Mouse (Mus musculus) limb, embryonic 11.5 days (tissue): ENCODE measurements at regions not wholly inside any gene's neighbourhood (a gene's known extent, or its start where the extent isn't known, plus 50 kb on each side); places are given as distances from the start of the nearest gene placed in this dataset.

Source experiments
- ATAC-seq: fragments of 200-750 bp; cut with Nextera tagmentation; 2 replicates; pipeline ENCODE4 v1.8.0; 2017; ENCODE audit warnings: low read depth; ENCODE audit not compliant: insufficient number of reproducible peaks, low FRiP score, low TSS enrichment
- DNase-seq: peaks from one replicate; pipeline ENCODE4 v3.0.0-alpha.2; 2015; ENCODE audit warnings: low spot score
- H3K27ac ChIP-seq: fragments of 300-500 bp; sonication (generic); replicated peaks from 2 replicates; pipeline ENCODE4 v1.5.1; 2014; ENCODE audit warnings: low read depth, mild to moderate bottlenecking, low read length
- H3K27me3 ChIP-seq: fragments of 300-500 bp; sonication (generic); 2 replicates; pipeline ENCODE4 v1.6.1; 2014; ENCODE audit warnings: mild to moderate bottlenecking, low read length, mixed read lengths; ENCODE audit not compliant: control insufficient read depth, insufficient read depth
- H3K36me3 ChIP-seq: fragments of 300-500 bp; sonication (generic); 2 replicates; pipeline ENCODE4 v1.6.1; 2014; ENCODE audit warnings: mild to moderate bottlenecking, low read length, moderate library complexity, mixed read lengths; ENCODE audit not compliant: control insufficient read depth, insufficient read depth
- H3K4me1 ChIP-seq: fragments of 300-500 bp; sonication (generic); 2 replicates; pipeline ENCODE4 v1.6.1; 2014; ENCODE audit warnings: low read length, mixed read lengths; ENCODE audit not compliant: control insufficient read depth, insufficient read depth
- H3K4me2 ChIP-seq: fragments of 300-500 bp; sonication (generic); 2 replicates; pipeline ENCODE4 v1.6.1; 2014; ENCODE audit warnings: low read depth, mild to moderate bottlenecking, moderate library complexity; ENCODE audit not compliant: severe bottlenecking
- H3K4me3 ChIP-seq: fragments of 300-500 bp; sonication (generic); 2 replicates; pipeline ENCODE4 v1.5.1; 2014; ENCODE audit warnings: low read depth, low read length
- H3K9ac ChIP-seq: fragments of 300-500 bp; sonication (generic); 2 replicates; pipeline ENCODE4 v1.6.1; 2014; ENCODE audit warnings: mild to moderate bottlenecking, low read length
- H3K9me3 ChIP-seq: fragments of 300-500 bp; sonication (generic); 2 replicates; pipeline ENCODE4 v1.6.1; 2016; ENCODE audit warnings: low read length; ENCODE audit not compliant: control insufficient read depth
- WGBS: fragments of 180-500 bp; shearing (Covaris S2); extraction: QIAGEN DNeasy Blood & Tissue Kit; methylation state at CpG from one replicate; pipeline ENCODE4 v1.1.7; 2014; 5-methylcytosine and 5-hydroxymethylcytosine counted together

DNA sequence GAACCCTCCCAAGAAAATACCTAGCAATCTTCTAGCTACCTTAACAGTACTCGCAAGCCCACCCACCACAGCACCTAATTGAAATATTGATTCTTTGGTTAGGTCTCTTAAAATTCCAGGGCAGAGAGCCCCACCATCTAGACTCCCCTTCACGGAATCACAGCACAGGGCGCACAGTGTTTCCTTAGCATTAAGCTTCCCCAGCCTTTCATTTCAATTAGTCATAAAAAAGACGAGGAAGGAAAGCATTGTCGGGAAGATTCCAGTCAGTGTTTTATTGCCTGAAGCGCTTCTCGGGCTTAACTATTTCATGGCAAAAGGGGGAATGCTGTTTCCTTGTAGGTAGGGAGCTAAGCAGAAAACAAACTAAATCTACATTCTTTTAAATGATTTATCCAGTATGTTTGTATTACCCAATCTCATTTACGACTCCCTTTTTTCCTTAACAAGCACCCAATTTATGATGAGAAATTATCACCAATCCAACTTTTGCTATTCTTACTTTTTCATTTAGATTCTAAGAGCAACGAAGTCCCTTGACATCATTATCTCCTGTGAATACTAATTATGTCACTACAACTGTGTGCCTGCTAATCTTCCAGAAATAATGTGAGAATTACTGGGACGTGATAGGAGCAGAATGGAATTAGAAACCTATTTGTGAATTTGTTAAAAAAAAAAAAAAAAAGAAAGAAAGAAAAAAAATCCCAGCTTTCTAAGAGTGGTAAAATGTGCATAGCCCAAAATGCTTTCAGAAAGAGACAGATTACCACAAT, 312.6 kb downstream of the Qdpr start:
- Histone ChIP-seq H3K4me1 (no peaks in the 10 kb centered on the region), H3K27me3 (no peaks in the 10 kb centered on the region), H3K9me3 (no peaks in the 10 kb centered on the region), H3K9ac (no peak overlapping the region), H3K36me3 (no peaks in the 10 kb centered on the region), H3K4me2 (no peak overlapping the region), H3K4me3 (no peak overlapping the region), H3K27ac (no peak overlapping the region)
- 36% methylated on average over 10 of the region's 10 CpGs for WGBS
- DNase-seq, result no peak
- no peak for ATAC-seq

DNA sequence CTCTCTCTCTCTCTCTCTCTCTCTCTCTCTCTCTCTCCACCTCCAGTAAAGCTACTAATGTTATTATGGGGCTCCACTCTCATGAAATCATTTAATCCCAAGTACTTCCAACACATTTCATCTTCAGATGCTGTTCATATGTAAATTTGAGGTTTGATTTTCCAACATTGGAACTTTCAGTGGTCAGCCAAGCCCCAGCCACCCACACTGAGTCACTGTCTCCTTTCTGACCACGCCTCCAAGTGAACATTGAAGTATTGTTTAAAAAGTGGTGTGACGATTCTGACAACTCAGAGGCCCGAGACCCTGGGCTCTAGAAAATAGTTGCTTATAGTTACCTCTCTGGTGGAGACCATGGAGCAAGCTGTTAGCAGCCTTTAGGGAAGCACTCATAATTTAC, 313.3 kb downstream of the Qdpr start:
- no peak overlapping the region for H3K4me2 ChIP-seq
- H3K9ac ChIP-seq, result no peak overlapping the region
- no peaks in the 10 kb centered on the region for H3K36me3 ChIP-seq
- ATAC-seq (no peak), DNase-seq (no peak)
- no peak overlapping the region for H3K27ac ChIP-seq
- 66% methylated on average over 3 of the region's 3 CpGs for WGBS
- H3K4me1 ChIP-seq, result no peaks in the 10 kb centered on the region
- no peak overlapping the region for H3K4me3 ChIP-seq
- H3K27me3 ChIP-seq, result no peaks in the 10 kb centered on the region
- H3K9me3 ChIP-seq, result no peaks in the 10 kb centered on the region

DNA sequence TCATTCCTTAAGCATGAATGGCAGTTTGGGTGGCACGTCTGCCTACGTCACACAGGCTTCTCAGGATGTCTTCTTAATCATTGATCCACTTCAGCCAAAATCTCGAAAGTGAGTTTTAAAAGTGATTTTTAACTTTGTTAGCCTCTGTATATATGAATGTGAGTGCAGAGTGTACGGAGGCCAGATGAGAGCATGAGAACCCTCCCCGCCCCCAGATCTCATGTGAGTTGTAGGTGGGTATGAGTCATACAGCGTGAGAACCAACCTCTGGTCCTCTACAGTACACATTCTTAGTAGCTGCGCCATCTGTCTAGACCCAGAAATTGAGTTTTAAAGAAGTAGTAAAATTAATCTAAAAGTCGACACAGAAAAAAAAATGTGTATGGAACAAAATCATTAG, 322.1 kb downstream of the Qdpr start:
- 91% methylated on average over 8 of the region's 8 CpGs for WGBS
- H3K9ac ChIP-seq, result no peak overlapping the region
- H3K4me3 ChIP-seq, result no peak overlapping the region
- H3K9me3 ChIP-seq, result no peaks in the 10 kb centered on the region
- no peak overlapping the region for H3K4me2 ChIP-seq
- H3K36me3 ChIP-seq, result no peaks in the 10 kb centered on the region
- H3K27ac ChIP-seq, result no peak overlapping the region
- no peaks in the 10 kb centered on the region for H3K27me3 ChIP-seq
- no peaks in the 10 kb centered on the region for H3K4me1 ChIP-seq
- no peak for DNase-seq
- no peak for ATAC-seq

DNA sequence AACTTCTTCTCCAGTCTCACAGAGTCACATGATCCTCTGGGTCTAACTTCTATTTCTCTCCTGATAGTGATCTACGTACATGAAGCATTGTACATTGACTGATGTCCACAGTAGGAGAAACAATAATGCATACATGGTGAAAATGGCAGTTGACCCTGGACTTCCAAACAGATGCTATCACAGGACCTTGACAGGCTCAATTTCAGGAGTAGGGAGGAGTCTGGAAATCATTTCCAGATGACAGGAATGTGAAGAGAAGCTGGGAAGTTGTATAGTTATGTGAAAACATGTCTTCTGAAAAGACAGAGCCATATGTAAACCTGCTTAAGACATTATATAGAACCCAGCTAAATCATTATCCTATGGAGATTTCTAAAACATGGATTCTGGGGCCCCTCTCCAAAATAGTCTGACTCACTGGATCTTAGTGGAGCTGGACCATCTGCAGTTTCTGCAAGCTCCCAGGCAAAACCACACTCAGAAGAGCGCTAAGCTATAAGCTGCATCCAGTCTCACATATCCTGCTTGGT, 322.3 kb upstream of the Ldb2 start:
- DNase-seq (no peak), ATAC-seq (no peak)
- Histone ChIP-seq H3K9ac (no peak overlapping the region), H3K4me2 (no peak overlapping the region), H3K36me3 (no peaks in the 10 kb centered on the region), H3K27me3 (no peaks in the 10 kb centered on the region), H3K4me3 (no peak overlapping the region), H3K4me1 (peaks cover 6% of the 10 kb centered on the region; the same call in 1 of the 2 replicates), H3K27ac (no peak overlapping the region), H3K9me3 (no peaks in the 10 kb centered on the region)
- WGBS, result 69% methylated on average over 2 of the region's 2 CpGs

- ATAC-seq, result no peak
- WGBS, result 96% methylated on average over 2 of the region's 2 CpGs
These were observed 320.3 kb upstream of the Ldb2 start for GRCm38 (mm10) chr5:45119757-45120156.

GRCm38 (mm10) chr5:45111246-45111645, 311.8 kb upstream of the Ldb2 start:
- DNase-seq (no peak), ATAC-seq (no peak)
- no peaks in the 10 kb centered on the region for H3K9me3 ChIP-seq
- H3K4me2 ChIP-seq, result no peak overlapping the region
- no peak overlapping the region for H3K9ac ChIP-seq
- H3K4me1 ChIP-seq, result no peaks in the 10 kb centered on the region
- no peak overlapping the region for H3K4me3 ChIP-seq
- 86% methylated on average over 4 of the region's 4 CpGs for WGBS
- H3K27me3 ChIP-seq, result no peaks in the 10 kb centered on the region
- H3K36me3 ChIP-seq, result no peaks in the 10 kb centered on the region
- H3K27ac ChIP-seq, result no peak overlapping the region

More at GRCm38 (mm10) chr5:45119757-45120156, 320.3 kb upstream of the Ldb2 start:
- H3K4me2 ChIP-seq, result no peak overlapping the region
- peaks cover 6% of the 10 kb centered on the region; the same call in 1 of the 2 replicates for H3K4me1 ChIP-seq
- DNase-seq, result no peak
- H3K4me3 ChIP-seq, result no peak overlapping the region
- no peaks in the 10 kb centered on the region for H3K36me3 ChIP-seq
- H3K9me3 ChIP-seq, result no peaks in the 10 kb centered on the region
- H3K27me3 ChIP-seq, result no peaks in the 10 kb centered on the region
- H3K9ac ChIP-seq, result no peak overlapping the region
- no peak overlapping the region for H3K27ac ChIP-seq

DNA sequence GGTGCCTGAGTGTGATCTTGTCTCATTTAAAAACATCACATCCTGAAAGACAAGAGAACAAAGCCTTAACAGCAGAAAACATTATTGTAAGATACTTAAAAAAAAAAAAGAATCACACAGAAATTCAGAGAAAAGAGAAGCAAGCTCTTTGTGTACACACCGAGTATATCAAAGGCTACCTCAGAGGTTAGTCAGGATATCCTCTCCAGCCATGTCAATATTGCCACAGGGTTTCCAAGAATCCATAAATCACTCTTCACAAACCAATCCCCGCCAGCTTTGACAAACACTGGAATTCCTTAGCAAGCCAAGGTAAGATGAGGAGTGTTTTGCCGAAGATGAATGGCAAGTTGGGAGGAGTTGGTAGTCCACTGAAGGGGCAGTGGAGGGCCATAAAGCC, 311.3 kb upstream of the Ldb2 start:
- ATAC-seq, result no peak
- Histone ChIP-seq H3K4me2 (no peak overlapping the region), H3K36me3 (no peaks in the 10 kb centered on the region), H3K9ac (no peak overlapping the region), H3K4me1 (no peaks in the 10 kb centered on the region), H3K4me3 (no peak overlapping the region), H3K9me3 (no peaks in the 10 kb centered on the region), H3K27me3 (no peaks in the 10 kb centered on the region), H3K27ac (no peak overlapping the region)
- DNase-seq, result no peak
- 55% methylated on average over 3 of the region's 3 CpGs for WGBS

DNA sequence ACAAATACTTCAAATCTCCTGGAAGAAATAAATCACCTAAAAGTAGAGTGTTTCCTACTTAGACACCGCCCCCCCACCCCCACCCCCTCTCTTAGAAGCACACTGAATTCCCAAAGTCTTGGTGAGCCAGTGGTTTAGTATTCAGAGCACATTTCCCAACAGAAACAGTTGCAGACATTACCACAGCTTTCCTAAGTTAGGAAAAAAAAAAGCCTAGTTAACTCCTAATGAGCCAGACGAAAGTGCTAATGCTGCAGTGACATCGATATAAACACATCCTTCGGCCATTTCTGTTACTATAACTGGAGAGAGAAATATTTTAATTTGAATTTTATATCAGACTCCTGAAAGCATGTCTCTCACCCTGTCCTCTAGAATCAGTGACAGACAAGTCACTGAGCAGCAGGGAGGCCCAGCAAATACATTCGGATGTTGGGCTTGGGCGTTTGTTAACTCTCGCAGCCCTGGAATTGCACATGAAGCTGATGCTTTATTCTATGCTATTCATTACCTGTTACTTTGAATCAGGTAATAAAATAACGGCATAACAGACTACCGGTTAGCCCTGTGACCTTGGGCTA, 305.8 kb upstream of the Ldb2 start:
- DNase-seq, result no peak
- H3K4me2 ChIP-seq, result no peak overlapping the region
- H3K36me3 ChIP-seq, result no peaks in the 10 kb centered on the region
- no peaks in the 10 kb centered on the region for H3K9me3 ChIP-seq
- H3K4me1 ChIP-seq, result peaks cover 6% of the 10 kb centered on the region; the same call in 1 of the 2 replicates
- no peak for ATAC-seq
- no peak overlapping the region for H3K27ac ChIP-seq
- 70% methylated on average over 9 of the region's 9 CpGs for WGBS
- H3K9ac ChIP-seq, result no peak overlapping the region
- H3K4me3 ChIP-seq, result no peak overlapping the region
- no peaks in the 10 kb centered on the region for H3K27me3 ChIP-seq
